Mouse (Mus musculus) megakaryocyte, embryonic 14.5 days (primary cell): ENCODE results near the gene Ankfn1. TPM values are rescaled to one million over a fixed set of nuclear protein-coding genes. Genes with fewer than 3 reads are reported as not detected.

Experiments
- H3K27me3 ChIP-seq: replicated peaks from 2 replicates; pipeline ENCODE3; 2012; ENCODE audit warnings: inconsistent platforms
- H3K36me3 ChIP-seq: replicated peaks from 2 replicates; pipeline ENCODE3; 2012; ENCODE audit warnings: low read length, inconsistent platforms, mixed read lengths
- H3K4me1 ChIP-seq: 2 replicates; pipeline ENCODE4 v1.6.1; 2012; ENCODE audit warnings: inconsistent platforms
- H3K4me3 ChIP-seq: replicated peaks from 2 replicates; pipeline ENCODE3; 2012; ENCODE audit warnings: moderate library complexity, mild to moderate bottlenecking, inconsistent platforms
- H3K9me3 ChIP-seq: 2 replicates; pipeline ENCODE4 v1.6.1; 2012; ENCODE audit warnings: inconsistent platforms
- FLI1 ChIP-seq: IDR thresholded peaks from 2 replicates; pipeline ENCODE4 v1.6.1; 2012; ENCODE audit warnings: low read length, inconsistent platforms, mixed read lengths
- GATA1 ChIP-seq: IDR thresholded peaks from 3 replicates; pipeline ENCODE4 v1.6.1; 2012; ENCODE audit warnings: mixed read lengths, low read length, inconsistent platforms, borderline replicate concordance
- polyA plus RNA-seq: library from polyadenylated mRNA; stranded (reverse); fragments of >175 nt; gene quantifications from 2 replicates; pipeline ENCODE4 v1.2.3, GENCODE M21; 2012; ENCODE audit warnings: low replicate concordance; ENCODE audit not compliant: insufficient read depth

The Ankfn1 gene
- polyA plus RNA-seq, 1 experiment = 0.56 TPM

DNA sequence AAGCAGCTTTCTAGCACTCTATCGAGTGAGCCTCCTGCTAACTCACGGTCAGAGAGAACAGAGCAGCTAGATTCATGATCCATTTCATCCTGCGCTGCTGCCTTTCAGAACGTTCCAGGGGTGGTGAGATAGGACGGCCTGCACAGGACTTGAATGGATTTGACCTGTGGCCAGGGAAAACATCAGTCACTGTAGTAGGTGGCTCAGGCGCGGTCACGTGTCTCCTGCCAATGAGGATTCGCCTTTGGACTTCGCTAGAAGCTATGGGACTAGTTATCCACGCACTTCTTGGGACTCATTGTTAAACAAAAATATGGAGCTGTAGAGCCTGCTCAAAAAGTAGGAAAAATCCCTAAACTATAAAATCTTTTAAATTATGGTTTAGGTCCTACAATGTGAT, 226.0 kb downstream of the Ankfn1 start:
- no peak for TF ChIP-seq GATA1
- no peak for TF ChIP-seq FLI1
- no peaks in the 10 kb centered on the region for H3K27me3 ChIP-seq
- H3K4me1 ChIP-seq = 0 out of 2 replicates have a peak, but pooled peaks cover 4% of the 10 kb centered on the region
- no peak overlapping the region for H3K4me3 ChIP-seq
- no peaks in the 10 kb centered on the region for H3K9me3 ChIP-seq
- H3K36me3 ChIP-seq = no peaks in the 10 kb centered on the region

DNA sequence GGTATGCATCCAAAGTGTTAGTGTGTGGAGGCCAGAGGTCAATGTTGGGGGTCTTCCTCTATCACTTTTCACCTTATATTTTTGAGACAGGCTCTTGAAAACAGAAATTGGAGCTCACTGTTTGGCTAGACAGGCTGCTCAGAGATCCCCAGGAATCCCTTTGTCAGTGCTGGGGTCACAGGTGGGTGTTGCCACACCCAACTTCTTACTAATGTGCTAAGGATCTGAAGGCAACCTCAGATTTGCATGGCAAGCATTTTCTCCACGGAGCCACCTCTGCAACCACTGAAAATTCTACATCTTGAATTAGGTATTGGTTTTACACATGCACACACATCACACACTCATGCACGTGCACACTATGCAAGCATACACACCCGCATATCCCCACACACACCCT, 226.5 kb downstream of the Ankfn1 start:
- H3K4me1 ChIP-seq = 0 out of 2 replicates have a peak, but pooled peaks cover 4% of the 10 kb centered on the region
- no peaks in the 10 kb centered on the region for H3K9me3 ChIP-seq
- no peak overlapping the region for H3K4me3 ChIP-seq
- no peaks in the 10 kb centered on the region for H3K36me3 ChIP-seq
- peaks cover 1% of the 10 kb centered on the region for H3K27me3 ChIP-seq
- no peak for TF ChIP-seq GATA1
- no peak for TF ChIP-seq FLI1

GRCm38 (mm10) chr11:89548786-89549185, 228.7 kb downstream of the Ankfn1 start:
- no peak overlapping the region for H3K4me3 ChIP-seq
- no peaks in the 10 kb centered on the region for H3K36me3 ChIP-seq
- 0 out of 2 replicates have a peak, but pooled peaks cover 4% of the 10 kb centered on the region for H3K4me1 ChIP-seq
- TF ChIP-seq FLI1 (no peak), GATA1 (no peak)
- peaks cover 6% of the 10 kb centered on the region for H3K27me3 ChIP-seq
- H3K9me3 ChIP-seq = no peaks in the 10 kb centered on the region

DNA sequence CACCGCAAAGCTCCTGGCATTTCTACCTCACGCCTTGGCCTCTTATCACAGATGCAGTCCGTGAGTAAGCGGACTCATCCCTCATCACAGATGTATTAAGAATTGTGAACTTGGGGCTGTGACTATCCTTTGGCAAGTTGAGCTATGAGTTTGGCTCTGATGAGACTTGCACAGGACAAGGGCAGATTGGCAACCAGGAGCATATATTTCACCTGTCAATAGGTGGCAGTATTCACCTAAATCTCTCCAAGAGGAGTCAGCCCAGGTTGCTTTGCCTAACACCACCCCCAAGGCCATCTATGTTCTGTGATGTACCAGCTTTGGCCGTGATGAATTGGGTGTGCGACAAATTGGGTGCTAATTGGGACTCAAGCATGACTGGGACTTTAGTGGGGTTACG, 231.3 kb downstream of the Ankfn1 start:
- Histone ChIP-seq H3K36me3 (no peaks in the 10 kb centered on the region), H3K4me1 (0 out of 2 replicates have a peak, but pooled peaks cover 4% of the 10 kb centered on the region), H3K9me3 (0 out of 2 replicates have a peak, but pooled peaks cover 3% of the 10 kb centered on the region), H3K4me3 (no peak overlapping the region), H3K27me3 (peaks cover 6% of the 10 kb centered on the region)
- no peak for TF ChIP-seq FLI1
- no peak for TF ChIP-seq GATA1

DNA sequence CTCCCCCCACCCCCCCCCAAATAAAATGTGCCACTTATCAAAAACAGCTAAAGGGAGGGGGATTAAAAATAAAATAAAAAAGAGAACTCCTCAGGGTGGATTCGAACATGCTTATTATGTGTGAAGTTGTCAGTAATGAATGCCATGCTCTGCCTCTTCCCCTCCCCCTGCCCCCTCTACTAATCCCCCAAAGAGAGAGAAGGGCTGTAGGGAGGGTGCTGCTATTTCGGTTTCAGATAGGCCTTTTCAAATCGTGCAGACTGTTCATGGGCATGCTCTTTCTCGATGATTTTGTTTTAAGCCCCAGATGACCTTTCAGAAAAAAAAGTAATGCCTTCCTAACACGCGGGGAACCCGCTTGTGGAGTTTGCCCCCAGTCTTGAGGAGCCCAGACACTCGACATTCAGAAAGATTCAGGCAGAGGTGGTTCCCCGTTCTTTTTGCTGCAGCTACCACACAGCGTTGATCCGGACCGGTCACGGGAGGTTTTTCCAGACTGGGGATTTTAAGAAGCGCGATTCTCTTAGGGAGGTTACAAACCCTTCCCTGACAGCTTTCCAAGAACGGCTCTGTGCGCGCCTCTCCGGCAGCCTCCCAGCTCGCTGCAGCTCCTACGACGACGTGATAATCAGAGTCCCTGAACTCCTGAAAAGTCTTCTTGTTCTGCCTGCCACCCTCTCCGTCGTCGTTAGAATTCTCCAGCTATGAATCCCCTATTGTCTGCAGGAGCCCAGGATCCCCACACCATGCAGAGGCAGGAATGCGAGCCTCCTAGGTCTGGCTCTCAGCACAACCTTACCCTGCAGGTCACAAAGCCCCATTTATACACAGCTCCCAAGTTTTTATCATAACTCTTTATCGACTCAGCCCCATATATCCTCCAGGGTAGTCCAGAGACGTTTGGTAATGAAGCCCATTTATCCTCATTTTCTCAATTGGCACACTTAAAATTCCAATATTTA, 232.3 kb downstream of the Ankfn1 start:
- Histone ChIP-seq H3K27me3 (peaks cover 6% of the 10 kb centered on the region), H3K4me3 (no peak overlapping the region), H3K36me3 (no peaks in the 10 kb centered on the region), H3K9me3 (0 out of 2 replicates have a peak, but pooled peaks cover 3% of the 10 kb centered on the region), H3K4me1 (0 out of 2 replicates have a peak, but pooled peaks cover 4% of the 10 kb centered on the region)
- TF ChIP-seq FLI1 = no peak
- no peak for TF ChIP-seq GATA1

- Histone ChIP-seq H3K4me3 (no peak overlapping the region), H3K9me3 (0 out of 2 replicates have a peak, but pooled peaks cover 3% of the 10 kb centered on the region), H3K27me3 (no peaks in the 10 kb centered on the region), H3K36me3 (no peaks in the 10 kb centered on the region), H3K4me1 (no peaks in the 10 kb centered on the region)
- TF ChIP-seq GATA1 (no peak), FLI1 (no peak)
Observed at GRCm38 (mm10) chr11:89538376-89538775, 239.1 kb downstream of the Ankfn1 start.

GRCm38 (mm10) chr11:89527800-89528430, 249.5 kb downstream of the Ankfn1 start:
- Histone ChIP-seq H3K4me1 (no peaks in the 10 kb centered on the region), H3K27me3 (no peaks in the 10 kb centered on the region), H3K9me3 (0 out of 2 replicates have a peak, but pooled peaks cover 2% of the 10 kb centered on the region), H3K4me3 (no peak overlapping the region), H3K36me3 (no peaks in the 10 kb centered on the region)
- TF ChIP-seq FLI1 (no peak), GATA1 (no peak)

GRCm38 (mm10) chr11:89515501-89515901, 262.0 kb downstream of the Ankfn1 start:
- H3K36me3 ChIP-seq = no peaks in the 10 kb centered on the region
- H3K9me3 ChIP-seq = peaks cover 7% of the 10 kb centered on the region; the same call in 1 of the 2 replicates
- TF ChIP-seq FLI1 (no peak), GATA1 (no peak)
- H3K4me3 ChIP-seq = no peak overlapping the region
- H3K27me3 ChIP-seq = no peaks in the 10 kb centered on the region
- no peaks in the 10 kb centered on the region for H3K4me1 ChIP-seq

- TF ChIP-seq FLI1 (no peak), GATA1 (no peak)
- Histone ChIP-seq H3K36me3 (no peaks in the 10 kb centered on the region), H3K27me3 (no peaks in the 10 kb centered on the region), H3K9me3 (peaks cover 5% of the 10 kb centered on the region; the same call in 1 of the 2 replicates), H3K4me3 (no peak overlapping the region), H3K4me1 (no peaks in the 10 kb centered on the region)
Observed at GRCm38 (mm10) chr11:89508675-89509324, 268.7 kb downstream of the Ankfn1 start.
